Mouse (Mus musculus) stomach, postnatal 0 days (tissue): ENCODE results near the gene Fam25c.

Experiments used
- CTCF ChIP-seq: IDR thresholded peaks from 2 replicates; pipeline ENCODE4 v1.5.1; 2016; ENCODE audit warnings: antibody characterized with exemption, low read depth, mild to moderate bottlenecking, moderate library complexity
- EP300 ChIP-seq: optimal IDR thresholded peaks from 2 replicates; pipeline ENCODE3; 2016; ENCODE audit warnings: antibody characterized with exemption

- TF ChIP-seq CTCF, result no peak
- no peak for TF ChIP-seq EP300
Measured at GRCm38 (mm10) chr14:34349007-34349406, 6.2 kb downstream of the Fam25c start.
